ENCODE assay signal across 12 mouse cellular contexts in genomic region chr17:23681086-23681485, GRCm38 (mm10). TPM values are rescaled to one million over a fixed set of nuclear protein-coding genes. Genes with fewer than 3 reads are reported as not detected.
DNase-seq lines count a peak whose midpoint lies in the region; ATAC-seq and TF ChIP-seq lines count a peak whose summit lies in the region.
"Had no signal": no experiment of that assay in that cellular context is flagged by ENCODE, and none has a peak within 500 bp of the region (broad histone marks: within the 10 kb centered on the region; RNA-seq: fewer than 3 reads in every experiment).

No protein-coding gene starts in this region.

- WGBS in intestine, embryonic 14.5 days: 60% methylated on average over 10 of the region's 10 CpGs
- 61% methylated on average over 10 of the region's 10 CpGs for WGBS in intestine, embryonic 16.5 days
- WGBS in forebrain, embryonic 16.5 days: 74% methylated on average over 10 of the region's 10 CpGs
- 70% methylated on average over 10 of the region's 10 CpGs for WGBS in heart, embryonic 12.5 days

- intact Hi-C loops in heart, postnatal 10 days (cut with DNase I): no loop called here

- no peak overlapping the region for H3K27ac ChIP-seq in intestine, embryonic 14.5 days (ENCODE audit: low read depth)
- no peak overlapping the region for H3K27ac ChIP-seq in intestine, embryonic 16.5 days (ENCODE audit: low read length)
- no peak overlapping the region for H3K27ac ChIP-seq in forebrain, embryonic 16.5 days (ENCODE audit: low read length)
- H3K27ac ChIP-seq in heart, embryonic 12.5 days (ENCODE audit: poor library complexity, severe bottlenecking): no peak overlapping the region
- H3K27ac ChIP-seq: limb, embryonic 13.5 days had no signal

- peak overlapping the region; percentile 13; the same call in 1 of the 2 replicates for H3K4me2 ChIP-seq in intestine, embryonic 14.5 days (ENCODE audit: low read length)
- no peak overlapping the region for H3K4me2 ChIP-seq in intestine, embryonic 16.5 days (ENCODE audit: low read depth, low read length)
- H3K4me2 ChIP-seq in forebrain, embryonic 16.5 days (ENCODE audit: low read length): no peak overlapping the region
- no peak overlapping the region for H3K4me2 ChIP-seq in heart, embryonic 12.5 days

- no peak for ATAC-seq in intestine, embryonic 14.5 days (replicated peaks; ENCODE audit: low FRiP score, low TSS enrichment, low read depth)
- ATAC-seq in intestine, embryonic 16.5 days: no peak
- ATAC-seq in forebrain, embryonic 16.5 days: no peak
- ATAC-seq in heart, embryonic 12.5 days (ENCODE audit: insufficient number of reproducible peaks, low FRiP score): no peak
- ATAC-seq: inflammation-experienced regulatory T-cells, adult 6 months had no signal

- DNase-seq in intestine, embryonic 14.5 days (ENCODE audit: low spot score): no peak
- peak; percentile 55 for DNase-seq in adrenal gland, postnatal 10 days
- peak; percentile 51 for DNase-seq in kidney, postnatal 10 days
- DNase-seq in heart, postnatal 10 days: no peak
- DNase-seq: cerebellum, postnatal 25 days; spleen, adult 18-20 months had no signal

- peaks cover 5% of the 10 kb centered on the region; the same call in 1 of the 2 replicates for H3K4me1 ChIP-seq in intestine, embryonic 14.5 days (replicated peaks; ENCODE audit: control insufficient read depth, insufficient read depth, low read length)
- H3K4me1 ChIP-seq in intestine, embryonic 16.5 days (ENCODE audit: control insufficient read depth, insufficient read depth, low read length): peaks cover 35% of the 10 kb centered on the region
- H3K4me1 ChIP-seq in forebrain, embryonic 16.5 days (replicated peaks; ENCODE audit: control insufficient read depth, insufficient read depth, low read length): peaks cover 23% of the 10 kb centered on the region
- peaks cover 7% of the 10 kb centered on the region; the same call in 1 of the 2 replicates for H3K4me1 ChIP-seq in heart, embryonic 12.5 days (replicated peaks)

- no peaks in the 10 kb centered on the region for H3K36me3 ChIP-seq in intestine, embryonic 14.5 days (ENCODE audit: control insufficient read depth, insufficient read depth, low read length)
- no peaks in the 10 kb centered on the region for H3K36me3 ChIP-seq in intestine, embryonic 16.5 days (ENCODE audit: control insufficient read depth, insufficient read depth, low read length)
- H3K36me3 ChIP-seq in C2C12 (ENCODE audit: control insufficient read depth, insufficient read depth): peaks cover 3% of the 10 kb centered on the region
- H3K36me3 ChIP-seq in forebrain, embryonic 16.5 days (ENCODE audit: control insufficient read depth, insufficient read depth): no peaks in the 10 kb centered on the region
- no peaks in the 10 kb centered on the region for H3K36me3 ChIP-seq in heart, embryonic 12.5 days
- H3K36me3 ChIP-seq: limb, embryonic 13.5 days had no signal

- TF ChIP-seq CTCF in C2C12 (IDR thresholded peaks at IDR 0.05; ENCODE audit: control insufficient read depth, insufficient read depth, insufficient read length): no peak

- no peak overlapping the region for H3ac ChIP-seq in C2C12 (ENCODE audit: control insufficient read depth, insufficient read length, low read depth)

- peaks cover 12% of the 10 kb centered on the region for H3K79me2 ChIP-seq in C2C12 (ENCODE audit: control insufficient read depth, insufficient read depth)

- no peak overlapping the region for H3K9ac ChIP-seq in intestine, embryonic 14.5 days (ENCODE audit: low read length)
- no peak overlapping the region for H3K9ac ChIP-seq in intestine, embryonic 16.5 days (ENCODE audit: low read depth, low read length)
- H3K9ac ChIP-seq in forebrain, embryonic 16.5 days (replicated peaks; ENCODE audit: low read depth, low read length): no peak overlapping the region
- H3K9ac ChIP-seq in heart, embryonic 12.5 days: no peak overlapping the region
- H3K9ac ChIP-seq: limb, embryonic 13.5 days had no signal

- H3K79me3 ChIP-seq in C2C12 (ENCODE audit: low read depth): peaks cover 6% of the 10 kb centered on the region

- H3K9me3 ChIP-seq in intestine, embryonic 14.5 days (ENCODE audit: control insufficient read depth, low read length): no peaks in the 10 kb centered on the region
- H3K9me3 ChIP-seq in intestine, embryonic 16.5 days (ENCODE audit: control insufficient read depth, low read length): no peaks in the 10 kb centered on the region
- no peaks in the 10 kb centered on the region for H3K9me3 ChIP-seq in forebrain, embryonic 16.5 days (ENCODE audit: control insufficient read depth, low read length)
- no peaks in the 10 kb centered on the region for H3K9me3 ChIP-seq in heart, embryonic 12.5 days (replicated peaks)
- H3K9me3 ChIP-seq: limb, embryonic 13.5 days had no signal

- H3K27me3 ChIP-seq in intestine, embryonic 14.5 days (replicated peaks; ENCODE audit: control insufficient read depth, insufficient read depth, low read length): peaks cover 48% of the 10 kb centered on the region
- peaks cover 30% of the 10 kb centered on the region; the same call in 1 of the 2 replicates for H3K27me3 ChIP-seq in intestine, embryonic 16.5 days (replicated peaks; ENCODE audit: control insufficient read depth, insufficient read depth, low read length)
- H3K27me3 ChIP-seq in C2C12 (ENCODE audit: control insufficient read depth, insufficient read depth, insufficient read length): no peaks in the 10 kb centered on the region
- peaks cover 39% of the 10 kb centered on the region for H3K27me3 ChIP-seq in forebrain, embryonic 16.5 days (replicated peaks; ENCODE audit: control insufficient read depth, insufficient read depth, low read length)
- peaks cover 76% of the 10 kb centered on the region for H3K27me3 ChIP-seq in heart, embryonic 12.5 days (replicated peaks)

- H3K4me3 ChIP-seq in intestine, embryonic 14.5 days (ENCODE audit: low read depth, low read length): no peak overlapping the region
- no peak overlapping the region for H3K4me3 ChIP-seq in intestine, embryonic 16.5 days (ENCODE audit: low read length)
- H3K4me3 ChIP-seq in C2C12 (ENCODE audit: insufficient read depth, poor library complexity, severe bottlenecking): no peak overlapping the region
- H3K4me3 ChIP-seq in forebrain, embryonic 16.5 days (replicated peaks; ENCODE audit: low read length): no peak overlapping the region
- H3K4me3 ChIP-seq in heart, embryonic 12.5 days: no peak overlapping the region

TF ChIP-seq in C2C12, 6 proteins besides CTCF, POLR2A, EP300 and RAD21:
- TF ChIP-seq MYOG (IDR thresholded peaks at IDR 0.05; ENCODE audit: control insufficient read depth, extremely low read depth, insufficient read length) (no peak), MYOD1 (IDR thresholded peaks at IDR 0.05; ENCODE audit: control insufficient read depth, insufficient read length, low read depth) (no peak), USF1 (IDR thresholded peaks at IDR 0.05; ENCODE audit: low read depth) (no peak), MAX (IDR thresholded peaks at IDR 0.05) (peak; percentile 67), CEBPB (IDR thresholded peaks at IDR 0.05; ENCODE audit: low read depth) (no peak), FOSL1 (IDR thresholded peaks at IDR 0.05; ENCODE audit: insufficient read depth, low read length, poor library complexity, severe bottlenecking) (peak; percentile 44)

RNA-seq across cellular contexts. Expression of gene Cldn6, which starts 2.0 kb away (rescaled TPM):
- polyA plus RNA-seq in intestine, embryonic 14.5 days (2014; fragmentation: Nextera tagmentation; extraction: Ambion mirVana): 88.4 and 97.9 TPM in 2 replicates
- polyA plus RNA-seq in intestine, embryonic 16.5 days (2015; fragmentation: Nextera tagmentation; extraction: Ambion mirVana): 18.9 and 23.3 TPM in 2 replicates
- not detected for polyA plus RNA-seq in C2C12 (2012; fragmentation: generic; extraction: Trizol)
- total RNA-seq in adrenal gland, postnatal 10 days (2021): under 1 TPM in 1 of 2 experiments, not detected in 1; 0.75 TPM
- polyA plus RNA-seq in forebrain, embryonic 16.5 days (2015; fragmentation: Nextera tagmentation; extraction: Ambion mirVana): 0.24 and 0.45 TPM in 2 replicates
- 2.2 and 3.1 TPM in 2 replicates for polyA plus RNA-seq in heart, embryonic 12.5 days (2016; fragmentation: Nextera tagmentation; extraction: Ambion mirVana)
- total RNA-seq in heart, postnatal 10 days (2021): not detected
- polyA plus RNA-seq: inflammation-experienced regulatory T-cells, adult 6 months had no signal

RNA-seq across cellular contexts. Expression of gene Cldn9, which starts 2.7 kb away (rescaled TPM):
- 1.1 and 1.3 TPM in 2 replicates for polyA plus RNA-seq in intestine, embryonic 14.5 days (2014; fragmentation: Nextera tagmentation; extraction: Ambion mirVana)
- polyA plus RNA-seq in intestine, embryonic 16.5 days (2015; fragmentation: Nextera tagmentation; extraction: Ambion mirVana): 1.8 and 1.9 TPM in 2 replicates
- 0.54 TPM for polyA plus RNA-seq in C2C12 (2012; fragmentation: generic; extraction: Trizol)
- not detected for total RNA-seq in adrenal gland, postnatal 10 days (2021)
- 1.4 TPM in 2 replicates for polyA plus RNA-seq in forebrain, embryonic 16.5 days (2015; fragmentation: Nextera tagmentation; extraction: Ambion mirVana)
- not detected in 2 replicates for polyA plus RNA-seq in heart, embryonic 12.5 days (2016; fragmentation: Nextera tagmentation; extraction: Ambion mirVana)
- total RNA-seq in heart, postnatal 10 days (2021): not detected
- polyA plus RNA-seq: inflammation-experienced regulatory T-cells, adult 6 months had no signal

RNA-seq across cellular contexts. Expression of gene Tnfrsf12a, which starts 3.8 kb away (rescaled TPM):
- 23.3 and 24.4 TPM in 2 replicates for polyA plus RNA-seq in intestine, embryonic 14.5 days (2014; fragmentation: Nextera tagmentation; extraction: Ambion mirVana)
- 19.3 and 22.8 TPM in 2 replicates for polyA plus RNA-seq in intestine, embryonic 16.5 days (2015; fragmentation: Nextera tagmentation; extraction: Ambion mirVana)
- 916 TPM for polyA plus RNA-seq in C2C12 (2012; fragmentation: generic; extraction: Trizol)
- total RNA-seq in adrenal gland, postnatal 10 days (2021): 10 to 100 TPM; 40.4 to 80.3 TPM
- polyA plus RNA-seq in forebrain, embryonic 16.5 days (2015; fragmentation: Nextera tagmentation; extraction: Ambion mirVana): 2.9 and 4.8 TPM in 2 replicates
- 117 and 119 TPM in 2 replicates for polyA plus RNA-seq in heart, embryonic 12.5 days (2016; fragmentation: Nextera tagmentation; extraction: Ambion mirVana)
- total RNA-seq in heart, postnatal 10 days (2021): 100 to 1,000 TPM; 138 to 142 TPM

RNA-seq across cellular contexts. Expression of gene Thoc6, which starts 7.4 kb away (rescaled TPM):
- polyA plus RNA-seq in intestine, embryonic 14.5 days (2014; fragmentation: Nextera tagmentation; extraction: Ambion mirVana): 45.8 and 50.2 TPM in 2 replicates
- 42.4 and 46.1 TPM in 2 replicates for polyA plus RNA-seq in intestine, embryonic 16.5 days (2015; fragmentation: Nextera tagmentation; extraction: Ambion mirVana)
- 60.5 TPM for polyA plus RNA-seq in C2C12 (2012; fragmentation: generic; extraction: Trizol)
- 10 to 100 TPM; 25.6 to 28.0 TPM for total RNA-seq in adrenal gland, postnatal 10 days (2021)
- 40.1 and 41.4 TPM in 2 replicates for polyA plus RNA-seq in forebrain, embryonic 16.5 days (2015; fragmentation: Nextera tagmentation; extraction: Ambion mirVana)
- polyA plus RNA-seq in heart, embryonic 12.5 days (2016; fragmentation: Nextera tagmentation; extraction: Ambion mirVana): 35.8 and 39.1 TPM in 2 replicates
- 10 to 100 TPM; 21.0 to 21.1 TPM for total RNA-seq in heart, postnatal 10 days (2021)

RNA-seq across cellular contexts. Expression of gene Hcfc1r1, which starts 7.7 kb away (rescaled TPM):
- 83.3 and 84.8 TPM in 2 replicates for polyA plus RNA-seq in intestine, embryonic 14.5 days (2014; fragmentation: Nextera tagmentation; extraction: Ambion mirVana)
- 81.0 and 87.3 TPM in 2 replicates for polyA plus RNA-seq in intestine, embryonic 16.5 days (2015; fragmentation: Nextera tagmentation; extraction: Ambion mirVana)
- polyA plus RNA-seq in C2C12 (2012; fragmentation: generic; extraction: Trizol): 253 TPM
- 100 to 1,000 TPM; 136 to 169 TPM for total RNA-seq in adrenal gland, postnatal 10 days (2021)
- 92.1 and 99.4 TPM in 2 replicates for polyA plus RNA-seq in forebrain, embryonic 16.5 days (2015; fragmentation: Nextera tagmentation; extraction: Ambion mirVana)
- polyA plus RNA-seq in heart, embryonic 12.5 days (2016; fragmentation: Nextera tagmentation; extraction: Ambion mirVana): 334 and 337 TPM in 2 replicates
- total RNA-seq in heart, postnatal 10 days (2021): 100 to 1,000 TPM; 218 to 220 TPM

Comparison
In these comparisons a context has a peak if more than half of its experiments do, and no peak if none do; other contexts are left out.
1. DNase-seq: peak in adrenal gland, postnatal 10 days (single experiment) and kidney, postnatal 10 days (single experiment); none in intestine, embryonic 14.5 days (single experiment) and heart, postnatal 10 days (0 of 2).